In the genomic region with DNA sequence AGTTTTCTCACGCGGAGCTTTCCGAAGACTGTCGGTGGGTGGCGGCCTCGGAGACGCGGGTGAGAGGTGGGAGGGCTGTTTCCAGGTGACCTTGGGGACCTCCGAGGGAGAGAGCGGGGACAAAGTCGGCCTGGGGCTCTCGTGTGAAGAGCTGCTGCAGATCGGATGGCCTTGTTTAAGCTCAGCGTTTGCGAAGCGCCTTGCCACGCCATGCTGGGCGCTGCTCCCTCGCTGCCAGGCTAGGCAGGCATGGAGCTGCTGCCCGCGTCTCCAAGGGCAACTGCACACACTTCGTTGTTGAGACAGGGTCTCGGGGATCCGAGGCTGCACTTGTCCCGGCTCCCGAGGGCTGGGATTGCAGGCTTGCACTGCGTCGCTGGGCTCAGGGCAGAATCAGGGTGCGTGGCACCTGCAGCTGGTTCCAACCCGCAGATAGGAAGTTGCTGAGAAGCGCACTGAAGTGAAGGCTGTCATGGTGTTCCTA, we compare ENCODE assay signal across 7 mouse cellular contexts. TPM values are rescaled to one million over a fixed set of nuclear protein-coding genes. Genes with fewer than 3 reads are reported as not detected.
DNase-seq lines count a peak whose midpoint lies in the region; ATAC-seq and TF ChIP-seq lines count a peak whose summit lies in the region.

A gene (minus strand): TSS at position 434 of the 484 bp plus-strand sequence.

- H3K27ac ChIP-seq in spleen, adult 2 months (ENCODE audit: insufficient read depth, low read length) = peak within 1 kb of the TSS; percentile 75
- peak within 1 kb of the TSS; percentile 80 for H3K27ac ChIP-seq in heart, embryonic 11.5 days (ENCODE audit: low read depth, low read length)
- peak within 1 kb of the TSS; percentile 93 for H3K27ac ChIP-seq in midbrain, postnatal 0 days (ENCODE audit: low read depth, low read length)

- DNase-seq in spleen, adult 2 months (ENCODE audit: low read depth in 1 of 2, low spot score in 2 of 2) = no peak
- DNase-seq in spleen, postnatal 4 days (ENCODE audit: low spot score in 2 of 2) = no peak
- no peak for DNase-seq in left cerebral cortex, adult 8-10 months (ENCODE audit: low spot score in 2 of 2)
- DNase-seq in midbrain, postnatal 0 days (ENCODE audit: low spot score) = peak; percentile 57
- no peak for DNase-seq in urinary bladder, postnatal 10 days (ENCODE audit: low spot score)

- peaks cover 6% of the 10 kb centered on the region for H3K36me3 ChIP-seq in spleen, adult 2 months (ENCODE audit: control insufficient read depth, insufficient read depth, low read length)
- no peaks in the 10 kb centered on the region; the same call in 1 of the 2 replicates for H3K36me3 ChIP-seq in heart, embryonic 11.5 days (ENCODE audit: control insufficient read depth, insufficient read depth, low read length)
- H3K36me3 ChIP-seq in midbrain, postnatal 0 days (ENCODE audit: insufficient read depth, low read length) = peaks cover 18% of the 10 kb centered on the region

- H3K4me3 ChIP-seq in spleen, adult 2 months (ENCODE audit: extremely low read depth, insufficient read depth, insufficient read length) = peak within 1 kb of the TSS; percentile 91
- peak within 1 kb of the TSS; percentile 97 for H3K4me3 ChIP-seq in heart, embryonic 11.5 days (ENCODE audit: low read depth, low read length)
- H3K4me3 ChIP-seq in midbrain, postnatal 0 days (ENCODE audit: low read depth, low read length) = peak within 1 kb of the TSS; percentile 64

- peak within 1 kb of the TSS; percentile 93 for H3K9ac ChIP-seq in heart, embryonic 11.5 days (ENCODE audit: low read depth, low read length)
- peak within 1 kb of the TSS; percentile 84 for H3K9ac ChIP-seq in midbrain, postnatal 0 days (replicated peaks; ENCODE audit: low read length, poor library complexity, severe bottlenecking)

- TF ChIP-seq CTCF in spleen, adult 2 months (IDR thresholded peaks at IDR 0.05; ENCODE audit: extremely low read depth, insufficient read depth, insufficient read length, insufficient replicate concordance) = no peak
- TF ChIP-seq CTCF in midbrain, postnatal 0 days (IDR thresholded peaks at IDR 0.05) = no peak

- H3K4me2 ChIP-seq in heart, embryonic 11.5 days = peak within 1 kb of the TSS; percentile 85
- peak within 1 kb of the TSS; percentile 59 for H3K4me2 ChIP-seq in midbrain, postnatal 0 days (ENCODE audit: low read depth, low read length, poor library complexity, severe bottlenecking)

- H3K27me3 ChIP-seq in spleen, adult 2 months (ENCODE audit: control insufficient read depth, insufficient read depth, low read length) = no peaks in the 10 kb centered on the region
- H3K27me3 ChIP-seq in heart, embryonic 11.5 days (ENCODE audit: control insufficient read depth, insufficient read depth, low read length) = no peaks in the 10 kb centered on the region
- no peaks in the 10 kb centered on the region for H3K27me3 ChIP-seq in midbrain, postnatal 0 days (ENCODE audit: insufficient read depth, low read length)

- no peak for TF ChIP-seq POLR2A in spleen, adult 2 months (IDR thresholded peaks at IDR 0.05; ENCODE audit: low read depth, low read length)

- 1% methylated on average over 31 of the region's 31 CpGs for whole genome bisulfite sequencing in spleen, adult 2 months
- under 1% methylated on average over 31 of the region's 31 CpGs for WGBS in heart, embryonic 11.5 days (ENCODE audit: insufficient replicate concordance)
- under 1% methylated on average over 31 of the region's 31 CpGs for WGBS in midbrain, postnatal 0 days

- H3K4me1 ChIP-seq in spleen, adult 2 months (ENCODE audit: control insufficient read depth, insufficient read depth, insufficient read length) = peaks cover 6% of the 10 kb centered on the region
- H3K4me1 ChIP-seq in heart, embryonic 11.5 days (ENCODE audit: control insufficient read depth, insufficient read depth, low read length) = peaks cover 9% of the 10 kb centered on the region
- 0 out of 2 replicates have a peak, but pooled peaks cover 4% of the 10 kb centered on the region for H3K4me1 ChIP-seq in midbrain, postnatal 0 days (ENCODE audit: insufficient read depth, low read length)

- ATAC-seq in common myeloid progenitor, adult 5-6 weeks (replicated peaks; ENCODE audit: low read depth, poor library complexity, severe bottlenecking) = peak; percentile 5
- ATAC-seq in heart, embryonic 11.5 days (replicated peaks; ENCODE audit: insufficient number of reproducible peaks, low FRiP score, low TSS enrichment) = peak; percentile 56
- ATAC-seq in midbrain, postnatal 0 days (ENCODE audit: low FRiP score) = peak; percentile 61; the same call in 1 of the 2 replicates

- H3K9me3 ChIP-seq in heart, embryonic 11.5 days (replicated peaks; ENCODE audit: control insufficient read depth, low read length) = no peaks in the 10 kb centered on the region
- no peaks in the 10 kb centered on the region for H3K9me3 ChIP-seq in midbrain, postnatal 0 days (ENCODE audit: low read length)

RNA-seq across cellular contexts. Expression of the gene that starts here (rescaled TPM):
- 0.50 and 0.82 TPM in 2 replicates for polyA plus RNA-seq in spleen, adult 2 months (2012; rRNA removed)
- 27.8 and 31.0 TPM in 2 replicates for total RNA-seq in common myeloid progenitor, adult 5-6 weeks (2017)
- polyA plus RNA-seq in heart, embryonic 11.5 days (2014; fragmentation: Nextera tagmentation; extraction: Ambion mirVana) = 30.5 and 41.2 TPM in 2 replicates
- total RNA-seq in left cerebral cortex, adult 8-10 months (2022) = 10 to 100 TPM; 17.3 to 22.8 (median 18.4) TPM
- 10.4 and 20.4 TPM in 2 replicates for total RNA-seq in midbrain, postnatal 0 days (2014; rRNA removed)
- 25.4 and 30.7 TPM in 2 replicates for polyA plus RNA-seq in midbrain, postnatal 0 days (2015; fragmentation: Nextera tagmentation; extraction: Ambion mirVana)

Comparison
In these comparisons a context has a peak if more than half of its experiments do, and no peak if none do; other contexts are left out.
1. RNA of the gene that starts here (polyA plus RNA-seq): 30.5 to 41.2 TPM in heart, embryonic 11.5 days and 25.4 to 30.7 TPM in midbrain, postnatal 0 days; 0.50 to 0.82 TPM in spleen, adult 2 months; every median in the first group is over 10 times any median in the second.
2. ATAC-seq: peak in every context shown above with its lines; median percentile 61 in midbrain, postnatal 0 days; 56 in heart, embryonic 11.5 days; 5 in common myeloid progenitor, adult 5-6 weeks.
3. Peak in every context shown above with its lines, with median percentiles within 50 percentile points of each other: H3K27ac ChIP-seq and H3K4me3 ChIP-seq.